Mouse (Mus musculus) myocyte (in vitro differentiated cells): ENCODE data around the gene Rapgef4. TPM values are rescaled to one million over a fixed set of nuclear protein-coding genes. Genes with fewer than 3 reads are reported as not detected.

Experiments used
- H3K27me3 ChIP-seq: one replicate; pipeline ENCODE4 v1.6.1; 2011; ENCODE audit not compliant: control insufficient read depth, insufficient read depth, insufficient read length
- H3K36me3 ChIP-seq: one replicate; pipeline ENCODE4 v1.6.1; 2011; ENCODE audit not compliant: control insufficient read depth, insufficient read depth
- H3K4me2 ChIP-seq: one replicate; pipeline ENCODE4 v1.6.1; 2011; ENCODE audit warnings: low read depth, control low read depth
- H3K4me3 ChIP-seq: one replicate; pipeline ENCODE4 v1.5.1; 2011; ENCODE audit warnings: mild to moderate bottlenecking, control low read depth, moderate library complexity
- H3K79me2 ChIP-seq: one replicate; pipeline ENCODE4 v1.6.1; 2011; ENCODE audit not compliant: control insufficient read depth, insufficient read depth
- H3ac ChIP-seq: one replicate; pipeline ENCODE4 v1.6.1; 2011; ENCODE audit not compliant: control insufficient read depth, insufficient read length
- CEBPB ChIP-seq: IDR thresholded peaks from 2 replicates; pipeline ENCODE4 v1.6.1; 2011; ENCODE audit warnings: mild to moderate bottlenecking, moderate library complexity; ENCODE audit not compliant: poor library complexity, insufficient read depth, severe bottlenecking
- E2F4 ChIP-seq: IDR thresholded peaks from one replicate; pipeline ENCODE4 v1.6.1; 2011; ENCODE audit warnings: mild to moderate bottlenecking, control low read depth, moderate library complexity; ENCODE audit not compliant: insufficient read depth
- MAX ChIP-seq: IDR thresholded peaks from one replicate; pipeline ENCODE4 v1.6.1; 2011; ENCODE audit warnings: low read depth, mild to moderate bottlenecking, control low read depth
- MYOD1 ChIP-seq, 3 experiments: IDR thresholded peaks; one replicate each; pipeline ENCODE4 v1.6.1; 2011; ENCODE audit warnings: control low read depth in 2 of 3, low read depth in 2 of 3, mild to moderate bottlenecking in 2 of 3, moderate library complexity in 1 of 3; ENCODE audit not compliant: insufficient read length in 2 of 3, control insufficient read depth in 1 of 3
- MYOG ChIP-seq, 3 experiments: IDR thresholded peaks; one replicate each; pipeline ENCODE4 v1.6.1; 2011; ENCODE audit warnings: control low read depth in 2 of 3, low read depth in 2 of 3, mild to moderate bottlenecking in 2 of 3; ENCODE audit not compliant: insufficient read length in 2 of 3, control insufficient read depth in 1 of 3, insufficient read depth in 1 of 3
- POLR2A ChIP-seq: IDR thresholded peaks from one replicate; pipeline ENCODE4 v1.6.1; 2011; ENCODE audit warnings: low read depth, mild to moderate bottlenecking, control low read depth, moderate library complexity; ENCODE audit not compliant: insufficient read length
- POLR2AphosphoS2 ChIP-seq: IDR thresholded peaks from one replicate; pipeline ENCODE4 v1.6.1; 2011; ENCODE audit warnings: low read depth, control low read depth; ENCODE audit not compliant: insufficient read length
- REST ChIP-seq: IDR thresholded peaks from one replicate; pipeline ENCODE4 v1.6.1; 2011; ENCODE audit warnings: mild to moderate bottlenecking, control low read depth, moderate library complexity; ENCODE audit not compliant: insufficient read depth, insufficient read length
- SRF ChIP-seq: IDR thresholded peaks from one replicate; pipeline ENCODE4 v1.6.1; 2011; ENCODE audit warnings: low read depth; ENCODE audit not compliant: control insufficient read depth, insufficient read length
- TCF12 ChIP-seq: IDR thresholded peaks from one replicate; pipeline ENCODE4 v1.6.1; 2011; ENCODE audit warnings: mild to moderate bottlenecking, control low read depth; ENCODE audit not compliant: poor library complexity, insufficient read depth, severe bottlenecking
- TCF3 ChIP-seq: IDR thresholded peaks from one replicate; pipeline ENCODE4 v1.6.1; 2011; ENCODE audit warnings: low read depth, control low read depth; ENCODE audit not compliant: insufficient read length
- USF1 ChIP-seq: IDR thresholded peaks from one replicate; pipeline ENCODE4 v1.6.1; 2011; ENCODE audit warnings: low read depth, mild to moderate bottlenecking, control low read depth, moderate library complexity
- polyA plus RNA-seq: library from polyadenylated mRNA; unstranded; fragments of >200 nt; fragmentation: generic; extraction: Trizol; gene quantifications from one replicate; pipeline ENCODE4 v1.2.1, GENCODE M21; 2012; ENCODE audit warnings: missing spikeins

Rapgef4 gene
- polyA plus RNA-seq, 1 experiment = 0.28 TPM

DNA sequence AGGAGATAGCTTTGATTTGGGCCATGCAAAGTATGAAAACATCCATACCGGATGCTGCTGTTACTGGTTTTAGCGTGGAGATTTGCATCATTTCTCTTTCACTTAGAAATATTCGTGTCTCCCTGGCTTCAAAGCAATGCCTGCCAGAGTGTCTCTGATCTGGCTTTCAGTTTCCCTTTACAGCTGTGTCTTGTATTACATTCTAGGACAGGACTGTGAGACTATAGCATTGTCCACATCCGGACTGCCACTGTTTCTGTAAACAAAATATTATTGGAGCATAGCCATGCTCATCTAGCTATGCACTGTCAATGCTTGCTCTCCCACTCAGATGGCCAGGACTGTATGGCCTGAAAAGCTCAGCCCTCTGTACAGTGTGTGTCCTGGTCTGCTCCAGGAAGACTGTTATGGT lies 133.1 kb downstream of the Rapgef4 start:
- Histone ChIP-seq H3ac (no peak overlapping the region), H3K36me3 (no peaks in the 10 kb centered on the region), H3K4me2 (peak overlapping the region; percentile 28), H3K79me2 (no peaks in the 10 kb centered on the region), H3K4me3 (no peak overlapping the region), H3K27me3 (no peaks in the 10 kb centered on the region)
- TF ChIP-seq POLR2AphosphoS2 = no peak
- no peak for TF ChIP-seq SRF
- no peak for TF ChIP-seq E2F4
- TF ChIP-seq CEBPB = no peak
- no peak for TF ChIP-seq TCF12
- no peak for TF ChIP-seq REST
- TF ChIP-seq MAX = no peak
- no peak for TF ChIP-seq POLR2A
- TF ChIP-seq MYOD1 (IDR thresholded peaks at IDR 0.05; ENCODE audit: control insufficient read depth in 1 of 3, insufficient read length in 2 of 3, low read depth in 2 of 3) = no peak

DNA sequence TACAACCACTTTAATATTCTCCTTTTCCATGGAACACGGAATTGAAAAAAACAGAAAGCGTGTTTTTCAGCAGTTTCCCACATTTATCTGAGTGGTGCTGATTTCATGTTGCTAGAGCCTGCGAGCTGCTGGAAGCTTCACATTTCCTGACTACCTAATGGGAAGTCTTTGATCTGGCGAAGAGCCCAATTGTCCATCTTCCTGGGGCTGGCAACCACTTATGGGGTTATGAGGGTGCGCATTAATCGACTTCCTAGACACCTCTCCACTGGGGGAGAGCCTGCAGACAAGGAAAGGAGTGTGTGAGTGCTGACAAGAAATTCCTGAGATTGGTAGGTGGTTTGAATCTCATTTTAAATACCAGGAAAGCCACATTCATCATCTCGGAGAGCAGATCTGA lies 135.1 kb downstream of the Rapgef4 start:
- Histone ChIP-seq H3K4me3 (no peak overlapping the region), H3K4me2 (no peak overlapping the region), H3K36me3 (no peaks in the 10 kb centered on the region), H3K79me2 (no peaks in the 10 kb centered on the region), H3ac (no peak overlapping the region), H3K27me3 (no peaks in the 10 kb centered on the region)
- no peak for TF ChIP-seq SRF
- TF ChIP-seq REST = no peak
- TF ChIP-seq TCF12 = no peak
- TF ChIP-seq USF1 = no peak
- no peak for TF ChIP-seq POLR2A
- TF ChIP-seq TCF3 = no peak
- no peak for TF ChIP-seq POLR2AphosphoS2
- no peak for TF ChIP-seq CEBPB

DNA sequence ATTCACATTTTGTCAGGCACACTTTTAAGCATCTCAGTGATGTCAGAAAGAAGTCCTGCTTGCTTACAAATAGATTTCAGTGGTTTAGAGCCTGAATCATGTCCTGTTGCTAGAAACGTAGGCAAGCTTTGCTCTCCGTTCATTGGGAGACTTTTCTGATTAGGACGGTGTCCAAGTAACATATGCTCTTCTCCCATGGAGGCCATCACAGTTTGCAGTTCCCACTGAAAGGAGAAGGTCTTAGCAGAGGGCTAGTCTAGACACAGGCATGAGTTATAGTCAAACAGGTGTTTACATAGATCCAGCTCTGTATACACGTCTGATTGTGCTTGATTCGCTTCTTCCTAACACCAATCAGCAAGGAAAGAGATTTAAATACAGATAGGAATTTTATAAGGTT lies 135.7 kb downstream of the Rapgef4 start:
- Histone ChIP-seq H3ac (no peak overlapping the region), H3K79me2 (no peaks in the 10 kb centered on the region), H3K27me3 (no peaks in the 10 kb centered on the region), H3K4me3 (no peak overlapping the region), H3K36me3 (no peaks in the 10 kb centered on the region), H3K4me2 (no peak overlapping the region)
- TF ChIP-seq MYOG (IDR thresholded peaks at IDR 0.05; ENCODE audit: control insufficient read depth in 1 of 3, insufficient read depth in 1 of 3, insufficient read length in 2 of 3, low read depth in 2 of 3) (no peak), USF1 (no peak), TCF3 (no peak), MYOD1 (IDR thresholded peaks at IDR 0.05; ENCODE audit: control insufficient read depth in 1 of 3, insufficient read length in 2 of 3, low read depth in 2 of 3) (no peak), SRF (no peak), REST (no peak), POLR2AphosphoS2 (no peak), TCF12 (no peak), CEBPB (no peak), E2F4 (no peak), POLR2A (no peak), MAX (no peak)

DNA sequence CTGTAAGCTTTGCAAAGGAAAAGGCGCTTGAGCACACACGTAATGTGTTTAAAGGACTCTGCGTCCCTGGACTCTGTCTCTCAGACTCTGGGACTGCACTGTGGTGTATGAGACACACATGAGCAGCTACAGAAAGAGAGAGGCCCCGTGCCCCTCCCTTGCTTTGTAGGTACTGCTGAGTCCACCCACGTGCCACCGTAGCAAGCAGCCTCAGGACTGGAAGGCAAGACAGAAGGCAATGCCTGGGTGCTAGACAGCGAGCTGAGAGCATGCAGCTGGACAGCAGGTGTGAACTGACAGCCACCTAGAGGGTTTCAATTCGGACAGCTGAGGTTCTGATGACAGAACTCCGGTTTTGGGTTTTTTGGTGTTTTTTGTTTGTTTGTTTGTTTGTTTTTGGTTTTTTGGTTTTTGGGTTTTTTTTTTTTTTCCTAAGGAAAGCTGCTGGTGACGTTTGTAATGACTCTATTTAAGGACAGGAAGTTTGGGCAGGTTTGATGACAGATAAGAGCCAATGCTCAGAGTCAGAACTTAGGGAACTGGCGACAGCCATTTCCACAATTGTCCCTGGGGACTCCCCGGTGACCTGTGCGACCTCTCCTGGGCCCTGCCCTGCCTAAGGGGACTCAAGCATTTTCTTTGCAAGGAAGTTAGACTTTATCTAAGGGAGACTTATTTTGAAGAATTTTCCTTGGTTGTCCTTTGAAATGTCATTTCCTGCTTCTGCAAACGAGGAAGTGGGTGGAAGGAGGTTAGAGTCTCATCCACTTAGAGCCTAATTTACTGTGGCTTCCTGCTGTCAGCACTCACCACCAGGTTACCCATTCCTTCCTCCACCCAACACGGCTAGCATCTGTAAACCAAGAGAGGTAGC lies 136.3 kb downstream of the Rapgef4 start:
- Histone ChIP-seq H3K4me3 (no peak overlapping the region), H3ac (no peak overlapping the region), H3K4me2 (no peak overlapping the region), H3K36me3 (no peaks in the 10 kb centered on the region), H3K27me3 (no peaks in the 10 kb centered on the region), H3K79me2 (no peaks in the 10 kb centered on the region)
- no peak for TF ChIP-seq TCF3
- no peak for TF ChIP-seq SRF
- no peak for TF ChIP-seq CEBPB
- TF ChIP-seq MYOD1 (IDR thresholded peaks at IDR 0.05; ENCODE audit: control insufficient read depth in 1 of 3, insufficient read length in 2 of 3, low read depth in 2 of 3) = no peak
- TF ChIP-seq TCF12 = no peak
- no peak for TF ChIP-seq MYOG (IDR thresholded peaks at IDR 0.05; ENCODE audit: control insufficient read depth in 1 of 3, insufficient read depth in 1 of 3, insufficient read length in 2 of 3, low read depth in 2 of 3)
- no peak for TF ChIP-seq E2F4

DNA sequence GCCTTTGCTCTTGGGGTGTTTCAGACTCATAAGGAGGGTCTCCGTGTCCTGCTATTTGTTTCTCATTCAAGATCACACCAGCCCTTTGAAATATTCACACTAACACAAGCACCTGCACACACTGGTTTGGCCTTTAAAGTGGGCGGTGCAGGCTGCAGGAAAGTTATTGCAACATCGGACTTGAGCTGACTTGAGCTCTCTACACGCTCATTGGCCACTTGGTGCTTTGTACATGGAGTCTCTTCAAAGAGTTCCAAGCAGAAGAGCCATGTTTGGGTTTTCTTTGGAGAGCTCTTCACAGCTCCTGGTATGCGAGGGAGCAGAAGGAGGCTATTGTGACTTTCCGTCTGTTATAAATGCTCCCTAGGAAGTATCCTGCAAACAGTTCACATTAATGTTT lies 139.2 kb downstream of the Rapgef4 start:
- Histone ChIP-seq H3K4me2 (no peak overlapping the region), H3ac (no peak overlapping the region), H3K27me3 (no peaks in the 10 kb centered on the region), H3K79me2 (no peaks in the 10 kb centered on the region), H3K36me3 (no peaks in the 10 kb centered on the region), H3K4me3 (no peak overlapping the region)
- TF ChIP-seq TCF12 (no peak), MYOD1 (IDR thresholded peaks at IDR 0.05; ENCODE audit: control insufficient read depth in 1 of 3, insufficient read length in 2 of 3, low read depth in 2 of 3) (no peak), POLR2AphosphoS2 (no peak), E2F4 (no peak), MYOG (IDR thresholded peaks at IDR 0.05; ENCODE audit: control insufficient read depth in 1 of 3, insufficient read depth in 1 of 3, insufficient read length in 2 of 3, low read depth in 2 of 3) (no peak)
